Mouse (Mus musculus): ENCODE data around the gene Olfr222.

Olfr222 gene

DNA sequence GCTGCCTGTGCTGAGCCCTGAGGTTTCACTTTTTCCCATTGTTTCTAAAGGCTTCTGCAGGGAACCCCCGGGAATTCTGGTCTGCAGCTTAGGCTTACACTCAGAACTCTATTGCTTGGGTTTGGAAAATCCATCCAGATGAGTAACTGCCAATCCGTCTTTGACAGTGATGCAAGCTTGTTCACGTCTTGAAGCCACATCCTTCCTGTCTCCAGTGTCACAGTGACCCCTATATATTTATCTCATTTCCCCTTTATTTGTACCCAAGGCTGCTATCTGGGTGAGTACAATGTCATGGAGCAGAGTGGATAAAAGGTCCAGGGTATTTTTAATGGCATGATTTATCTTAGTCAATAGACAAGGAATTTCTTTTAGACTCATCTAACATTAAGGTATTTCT lies 34.7 kb downstream of the Olfr222 start, which contains the start of gene Nlrp3:
Gene Nlrp3 (plus strand): TSS at position 245 of the 400 bp plus-strand sequence.
- DNase-seq (ENCODE audit: low spot score in 2 of 2): no peak

DNA sequence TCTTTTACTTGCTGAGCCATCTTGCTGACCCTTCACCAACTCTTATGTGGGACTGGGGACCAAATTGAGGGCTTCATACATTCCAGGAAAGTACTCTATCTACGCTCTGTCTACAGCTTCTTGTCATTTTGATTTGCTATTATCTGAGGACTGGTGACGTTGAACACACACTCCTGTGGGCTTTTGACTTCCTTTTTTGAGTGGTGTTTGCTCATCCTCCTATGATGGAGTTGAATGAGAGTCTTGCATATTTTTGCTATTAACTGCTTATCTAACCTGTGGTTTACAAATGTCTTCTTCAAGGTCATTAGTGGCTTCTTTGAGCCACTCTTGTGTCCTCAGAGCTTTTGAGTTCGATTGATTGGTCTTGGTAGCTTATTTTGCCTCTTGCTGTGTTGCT lies 35.9 kb downstream of the Olfr222 start:
- DNase-seq (ENCODE audit: low spot score in 2 of 2): no peak

DNA sequence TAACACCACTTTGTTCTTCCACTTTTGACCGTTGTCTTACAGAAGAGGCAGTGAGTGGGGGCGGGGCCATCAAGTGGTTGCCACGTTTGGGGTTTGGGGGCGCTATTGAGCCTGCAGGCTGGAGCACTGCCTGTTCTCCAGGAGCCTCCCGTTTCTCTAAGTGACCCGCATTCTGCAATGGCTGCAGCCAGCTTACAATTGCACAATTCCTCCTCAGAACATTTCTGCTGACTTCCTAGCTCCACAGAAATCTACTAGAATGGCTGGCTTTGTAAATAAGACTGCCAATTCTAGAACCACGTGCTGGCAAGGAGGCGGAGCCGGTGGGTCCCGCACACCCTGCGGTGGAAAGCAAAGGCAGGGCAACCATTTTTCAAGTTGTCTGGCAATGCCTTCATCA lies 37.6 kb downstream of the Olfr222 start:
- DNase-seq (ENCODE audit: low spot score in 2 of 2): peak; percentile 37 to 39

DNA sequence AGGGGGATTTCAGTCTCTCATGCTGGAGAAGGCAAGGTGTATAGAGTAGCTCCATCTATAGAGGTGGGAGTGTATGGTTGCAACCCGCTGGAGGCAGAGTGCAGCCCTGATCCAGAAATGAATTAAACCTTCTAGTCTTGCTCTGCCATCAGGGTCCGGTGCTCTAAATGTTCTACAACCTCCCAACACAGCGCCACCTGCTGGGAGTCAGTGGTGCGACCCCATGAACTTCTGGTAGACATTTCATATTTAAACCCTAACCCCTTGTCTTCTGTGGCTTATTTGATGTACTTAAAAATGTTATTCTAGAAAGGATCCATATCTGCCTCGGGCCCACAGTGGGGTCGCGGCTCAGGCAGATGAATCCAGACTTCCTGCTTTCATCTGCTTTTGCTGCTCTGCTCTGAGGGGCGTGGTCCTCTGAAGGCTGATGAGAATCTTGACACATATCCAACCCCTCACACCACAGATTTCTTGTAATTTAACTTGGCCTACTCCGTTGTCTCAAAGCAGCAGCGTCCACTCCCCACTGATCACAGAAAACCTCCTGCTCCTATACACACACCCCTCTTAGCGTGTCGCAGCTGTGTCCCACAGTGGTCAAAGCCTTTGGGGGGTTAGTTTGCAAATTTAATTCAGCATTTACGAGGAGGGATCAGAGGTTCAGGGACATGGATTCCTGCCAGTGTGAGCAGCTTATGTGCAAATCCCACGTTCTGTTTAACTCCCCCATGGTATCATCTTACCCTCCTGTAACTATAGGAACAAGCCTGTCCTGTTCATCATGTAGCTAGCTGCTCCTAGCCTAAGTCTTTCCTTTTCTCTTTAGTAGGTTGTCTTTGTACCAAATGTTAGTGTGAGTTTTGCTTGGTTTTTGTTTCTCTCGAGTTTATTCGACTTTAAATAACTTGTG lies 38.6 kb downstream of the Olfr222 start:
- DNase-seq (ENCODE audit: low spot score in 2 of 2): no peak

DNA sequence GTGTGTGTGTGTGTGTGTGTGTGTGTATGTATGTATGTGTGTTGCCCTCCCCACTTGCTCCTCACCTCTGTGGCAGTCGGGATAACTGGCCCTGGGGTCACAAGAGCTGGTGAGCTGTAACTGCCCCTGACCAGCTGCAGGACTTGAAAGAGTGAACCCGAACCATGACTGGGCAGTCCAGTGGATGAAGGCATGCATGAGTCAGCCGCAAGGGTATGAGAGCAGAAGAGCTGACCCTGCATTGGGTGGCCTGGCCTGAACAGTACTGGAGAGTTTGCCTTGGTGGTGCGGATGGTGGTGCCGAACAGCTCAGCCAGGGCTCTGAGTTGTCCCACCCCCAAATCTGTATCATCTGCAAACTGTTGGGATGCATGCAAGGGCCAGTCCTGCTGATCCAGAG lies 44.5 kb downstream of the Olfr222 start:
- DNase-seq (ENCODE audit: low spot score in 2 of 2): no peak

DNA sequence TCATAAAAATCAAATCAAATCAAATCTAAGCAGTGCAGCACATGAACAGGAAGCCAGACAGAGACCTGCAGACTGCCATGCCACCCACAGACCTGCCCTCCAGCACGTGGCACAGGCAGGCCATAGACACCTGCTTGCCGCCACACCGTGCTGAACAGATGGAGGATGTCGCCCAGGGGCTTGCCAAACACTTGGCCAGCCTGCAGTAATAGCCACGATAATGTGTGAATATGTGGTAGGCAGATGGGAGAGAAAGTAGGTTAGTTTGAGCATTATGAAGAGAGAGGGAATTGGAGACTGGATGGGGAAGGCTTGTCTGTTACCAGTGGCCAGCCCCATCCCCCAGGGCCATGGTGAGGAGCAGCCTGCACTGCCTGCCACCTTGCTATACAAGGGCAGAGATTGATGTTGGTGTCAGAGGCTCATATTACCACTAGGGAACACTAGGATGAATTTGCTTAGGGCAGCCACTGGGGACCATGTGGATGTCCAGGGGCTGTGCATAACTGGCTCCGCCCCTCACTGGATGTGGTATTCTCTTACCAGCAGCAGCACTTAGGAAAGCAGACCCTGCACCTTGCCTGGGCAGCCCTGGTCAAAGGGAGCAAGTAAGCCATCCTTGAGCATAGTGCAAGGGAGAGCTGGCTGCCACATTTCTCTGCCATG lies 45.0 kb downstream of the Olfr222 start:
- peak; percentile 43 to 55 for DNase-seq (ENCODE audit: low spot score in 2 of 2)

DNA sequence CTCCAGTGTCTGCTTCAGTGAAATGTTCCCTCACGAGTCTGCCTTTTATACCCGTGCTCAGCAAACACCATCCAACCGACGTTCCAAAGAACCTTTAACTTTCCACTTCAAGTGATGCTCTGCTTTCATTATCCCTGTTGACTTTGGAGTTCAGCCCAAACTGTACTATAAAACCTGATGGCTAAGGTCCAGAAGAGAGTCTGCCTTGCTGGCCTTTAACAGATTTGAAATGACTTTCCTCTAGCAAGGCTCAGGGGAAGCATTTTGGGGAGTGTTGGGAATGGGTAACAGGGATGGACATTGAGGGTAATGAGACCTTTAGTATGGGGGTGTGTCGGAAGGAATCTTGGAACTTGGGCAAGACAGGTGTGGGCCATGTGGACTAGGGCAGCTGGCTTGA lies 45.8 kb downstream of the Olfr222 start:
- DNase-seq (ENCODE audit: low spot score in 2 of 2): no peak

DNA sequence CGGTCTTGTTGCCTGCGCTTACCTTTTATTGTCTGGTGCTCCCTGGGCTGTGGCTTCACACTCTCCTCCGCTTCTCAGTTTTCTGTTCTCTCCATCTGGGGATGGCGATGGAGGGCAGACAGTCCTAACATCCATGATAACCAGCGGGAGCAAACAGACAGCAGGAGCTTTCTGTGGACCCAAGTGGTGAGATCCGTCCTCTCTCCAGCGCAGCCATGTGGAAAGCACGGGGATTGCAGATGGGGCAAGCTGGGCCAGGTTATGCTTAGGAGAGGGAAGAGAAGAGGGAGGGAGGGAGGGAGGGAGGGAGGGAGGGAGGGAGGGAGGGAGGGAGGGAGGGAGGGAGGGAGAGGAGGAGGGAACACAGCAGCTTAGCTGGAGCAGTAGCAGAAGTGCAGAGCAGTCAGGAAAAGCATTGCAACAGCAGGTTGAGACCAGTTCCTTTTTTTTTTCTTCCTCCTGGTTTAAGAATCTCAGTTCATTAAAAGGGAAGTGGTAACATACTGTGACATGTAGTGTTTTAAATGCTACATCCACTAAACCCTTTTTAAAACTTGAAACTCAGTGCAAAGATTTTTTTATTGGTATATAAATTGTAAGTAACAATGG lies 49.5 kb downstream of the Olfr222 start, which contains the start of gene Zkscan17:
Gene Zkscan17 (minus strand): TSS at position 280 of the 609 bp plus-strand sequence.
- no peak for DNase-seq (ENCODE audit: low spot score in 2 of 2)

DNA sequence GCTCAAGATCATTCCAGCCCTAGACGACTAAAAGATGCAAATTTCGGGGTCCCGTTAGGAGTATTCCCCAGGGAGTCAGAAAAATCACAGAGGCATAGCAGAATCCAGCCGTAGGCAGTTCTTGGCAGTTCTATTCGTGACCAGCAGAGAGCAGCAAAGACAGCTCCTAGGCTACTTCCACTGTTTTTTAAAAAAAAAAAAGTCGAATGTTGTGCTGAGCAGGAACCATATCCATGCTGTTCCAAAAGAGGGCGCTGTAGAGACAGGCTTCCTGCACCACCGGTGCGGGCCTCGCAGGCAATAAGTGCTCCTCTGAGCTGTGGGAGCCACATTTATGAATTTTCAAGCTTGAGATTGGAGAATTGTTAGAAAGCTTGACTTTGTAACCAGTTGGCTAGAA lies 50.8 kb downstream of the Olfr222 start:
- DNase-seq (ENCODE audit: low spot score in 2 of 2): peak; percentile 87 to 88

DNA sequence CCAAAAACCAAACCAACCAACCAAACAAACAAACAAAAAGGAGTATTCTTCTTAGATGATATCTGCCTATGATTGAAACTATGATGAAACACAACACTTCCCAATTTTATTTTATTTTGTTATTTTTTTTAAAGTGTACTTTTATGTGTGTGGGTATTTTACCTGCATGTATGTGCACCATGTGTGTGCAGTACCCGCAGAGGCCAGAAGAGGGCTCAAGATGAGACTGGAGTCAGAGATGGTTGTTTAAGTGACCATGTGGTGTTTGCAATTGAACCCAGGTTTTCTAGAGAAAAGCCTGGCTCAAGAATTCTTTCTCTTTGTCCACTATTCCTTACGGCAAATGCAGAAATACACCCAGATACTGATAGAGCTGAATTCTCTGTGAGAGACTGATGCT lies 51.9 kb downstream of the Olfr222 start:
- DNase-seq (ENCODE audit: low spot score in 2 of 2): no peak

Measured in right cerebral cortex, adult 2 months (tissue).